ENCODE assay signal across 25 mouse cellular contexts in genomic region chr1:162949763-162950162, GRCm38 (mm10). TPM values are rescaled to one million over a fixed set of nuclear protein-coding genes. Genes with fewer than 3 reads are reported as not detected.
DNase-seq lines count a peak whose midpoint lies in the region; ATAC-seq and TF ChIP-seq lines count a peak whose summit lies in the region.
"Had no signal": no experiment of that assay in that cellular context is flagged by ENCODE, and none has a peak within 500 bp of the region (broad histone marks: within the 10 kb centered on the region; RNA-seq: fewer than 3 reads in every experiment).

No protein-coding gene starts in this region.

- no peaks in the 10 kb centered on the region for H3K79me2 ChIP-seq in CH12.LX (replicated peaks; ENCODE audit: control insufficient read depth, extremely low read depth, insufficient read depth, poor library complexity, severe bottlenecking)

- H3K4me3 ChIP-seq in CH12.LX (replicated peaks in 1 of 3; ENCODE audit: low read depth in 2 of 3, low read length in 2 of 3, poor library complexity in 1 of 3): no peak overlapping the region
- H3K4me3 ChIP-seq in ES-E14 (ENCODE audit: insufficient read depth in 1 of 2, low read depth in 1 of 2, low read length in 2 of 2, poor library complexity in 1 of 2, severe bottlenecking in 1 of 2): no peak overlapping the region
- H3K4me3 ChIP-seq in intestine, postnatal 0 days (ENCODE audit: low read depth, low read length): no peak overlapping the region

- in situ Hi-C loops in CH12.LX (cut with MboI; ENCODE audit: low pct_ligation_motif_present, low pct_unique_long_range_greater_than_20kb, low sequenced_read_pairs) (no loop called here), ES-E14 (cut with MboI; ENCODE audit: low sequenced_read_pairs in 2 of 2, unreplicated experiment in 2 of 2) (no loop called here)

- H3K4me2 ChIP-seq in CH12.LX (ENCODE audit: insufficient read depth, low read depth, poor library complexity, severe bottlenecking): no peak overlapping the region
- H3K4me2 ChIP-seq in intestine, postnatal 0 days (replicated peaks; ENCODE audit: low read depth): no peak overlapping the region

- no peak for TF ChIP-seq POLR2A in CH12.LX (IDR thresholded peaks at IDR 0.05; ENCODE audit: low read depth, low read length)

- no peak for TF ChIP-seq RAD21 in CH12.LX (IDR thresholded peaks at IDR 0.05; ENCODE audit: low read depth, low read length)

- H3K9ac ChIP-seq in CH12.LX (ENCODE audit: insufficient read depth, low read depth) (no peak overlapping the region), ES-E14 (ENCODE audit: insufficient read depth, low read depth, low read length, poor library complexity, severe bottlenecking) (no peak overlapping the region)
- H3K9ac ChIP-seq in intestine, postnatal 0 days (ENCODE audit: low read depth, low read length): no peak overlapping the region

- no peaks in the 10 kb centered on the region for H3K27me3 ChIP-seq in CH12.LX (replicated peaks)
- H3K27me3 ChIP-seq in intestine, postnatal 0 days (replicated peaks; ENCODE audit: control insufficient read depth, insufficient read depth, low read length): no peaks in the 10 kb centered on the region

- WGBS in intestine, postnatal 0 days: 86% methylated on average over 1 of the region's 1 CpGs

- no peak for DNase-seq in CH12.LX (ENCODE audit: extremely low read depth)
- no peak for DNase-seq in ES-E14 (ENCODE audit: low read depth, low spot score)
- DNase-seq: adrenal gland, adult 2 months; adrenal gland, adult 8-10 months; adrenal gland, postnatal 10 days; adrenal gland, postnatal 14 days; adrenal gland, postnatal 25 days; adrenal gland, postnatal 36 days; B cell, adult 2 months; cerebellum, adult 11 months; cerebellum, adult 11-12 months; cerebellum, adult 18-20 months; cerebellum, adult 2 months; cerebellum, adult 8-10 months had no signal

- no peak for TF ChIP-seq EP300 in CH12.LX (IDR thresholded peaks at IDR 0.05; ENCODE audit: low read length)

- no peak for ATAC-seq in intestine, postnatal 0 days
- ATAC-seq in megakaryocyte, adult 5-6 weeks (ENCODE audit: poor library complexity, severe bottlenecking): no peak
- ATAC-seq: activated CD4-positive, CD25-positive, alpha-beta regulatory T cell, adult 4 months; CD4-positive, CD25-positive, alpha-beta regulatory T cell, adult 4 months; Patski had no signal

- H3K9me3 ChIP-seq in CH12.LX (replicated peaks; ENCODE audit: low read length): no peaks in the 10 kb centered on the region
- no peaks in the 10 kb centered on the region for H3K9me3 ChIP-seq in ES-E14 (ENCODE audit: control insufficient read depth, insufficient read depth, low read depth, low read length)
- no peaks in the 10 kb centered on the region for H3K9me3 ChIP-seq in intestine, postnatal 0 days (ENCODE audit: control insufficient read depth)
- H3K9me3 ChIP-seq: G1E had no signal

- dilution Hi-C loops in CH12.LX (cut with MboI; ENCODE audit: extremely low pct_ligation_motif_present, extremely low pct_unique_long_range_greater_than_20kb, low sequenced_read_pairs): no loop called here

- no peak for TF ChIP-seq CTCF in CH12.LX (conservative IDR thresholded peaks at IDR 0.05 in 1 of 2, IDR thresholded peaks at IDR 0.05 in 1 of 2; ENCODE audit: low read depth in 2 of 2, low read length in 2 of 2)
- no peak for TF ChIP-seq CTCF in intestine, postnatal 0 days (IDR thresholded peaks at IDR 0.05; ENCODE audit: low read depth)

- no peaks in the 10 kb centered on the region for H3K4me1 ChIP-seq in CH12.LX (ENCODE audit: control insufficient read depth in 1 of 2, insufficient read depth in 2 of 2)
- H3K4me1 ChIP-seq in ES-E14 (ENCODE audit: control insufficient read depth in 2 of 2, insufficient read depth in 2 of 2, low read length in 2 of 2, poor library complexity in 1 of 2): no peaks in the 10 kb centered on the region
- H3K4me1 ChIP-seq in intestine, postnatal 0 days (replicated peaks; ENCODE audit: control insufficient read depth, insufficient read depth, low read length): no peaks in the 10 kb centered on the region

- no peak overlapping the region for H3K27ac ChIP-seq in CH12.LX (ENCODE audit: insufficient read depth, low read depth)
- no peak overlapping the region for H3K27ac ChIP-seq in ES-E14 (ENCODE audit: insufficient read depth, low read depth, low read length, poor library complexity, severe bottlenecking)
- H3K27ac ChIP-seq in intestine, postnatal 0 days (ENCODE audit: low read depth, low read length): no peak overlapping the region

- H3K36me3 ChIP-seq in CH12.LX (replicated peaks in 1 of 2; ENCODE audit: control insufficient read depth in 1 of 2, insufficient read depth in 1 of 2, low read length in 1 of 2): no peaks in the 10 kb centered on the region
- H3K36me3 ChIP-seq in ES-E14 (ENCODE audit: control insufficient read depth, insufficient read depth, low read length, poor library complexity, severe bottlenecking): no peaks in the 10 kb centered on the region
- no peaks in the 10 kb centered on the region for H3K36me3 ChIP-seq in intestine, postnatal 0 days (ENCODE audit: control insufficient read depth, insufficient read depth)
- H3K36me3 ChIP-seq: G1E had no signal

TF ChIP-seq in CH12.LX, 34 proteins besides CTCF, POLR2A, EP300 and RAD21:
- TF ChIP-seq IRF4 (IDR thresholded peaks at IDR 0.05; ENCODE audit: low read depth, low read length): no peak
- no peak for TF ChIP-seq NELFE (IDR thresholded peaks at IDR 0.05; ENCODE audit: low read depth, low read length)
- peak; percentile 68; the same call in 1 of the 2 replicates for TF ChIP-seq MAFK (IDR thresholded peaks at IDR 0.05; ENCODE audit: insufficient replicate concordance, low read length)
- TF ChIP-seq ZNF384 (IDR thresholded peaks at IDR 0.05; ENCODE audit: low read depth, low read length): no peak
- no peak for TF ChIP-seq SMC3 (IDR thresholded peaks at IDR 0.05; ENCODE audit: low read depth, low read length)

TF ChIP-seq in ES-E14, 5 proteins besides CTCF, POLR2A, EP300 and RAD21:
- TF ChIP-seq ZC3H11A (IDR thresholded peaks at IDR 0.05; ENCODE audit: borderline replicate concordance, low read depth, low read length) (no peak), HCFC1 (IDR thresholded peaks at IDR 0.05; ENCODE audit: borderline replicate concordance, insufficient read depth, low read length) (no peak), MAFK (IDR thresholded peaks at IDR 0.05; ENCODE audit: insufficient read depth, low read depth, low read length) (peak; percentile 79)

RNA-seq across cellular contexts. Expression of gene Fmo6, which starts 12.4 kb away (rescaled TPM):
- total RNA-seq in CH12.LX (2012; rRNA removed): not detected in 2 replicates
- not detected in 2 replicates for total RNA-seq in CH12.LX (2014; rRNA removed)
- not detected in 2 replicates for polyA plus RNA-seq in CH12.LX (2012; ENCODE audit: insufficient read length, low read depth)
- total RNA-seq in ES-E14 (2012; rRNA removed): not detected in 2 replicates
- polyA plus RNA-seq in intestine, postnatal 0 days (2015; fragmentation: Nextera tagmentation; extraction: Ambion mirVana): not detected in 2 replicates
- total RNA-seq in megakaryocyte, adult 5-6 weeks (2015): not detected in 2 replicates
- not detected in 2 replicates for total RNA-seq in megakaryocyte, adult 5-6 weeks (2017)
- total RNA-seq: adrenal gland, adult 18-20 months; adrenal gland, adult 2 months; adrenal gland, adult 8-10 months; adrenal gland, postnatal 10 days; adrenal gland, postnatal 14 days; adrenal gland, postnatal 25 days; adrenal gland, postnatal 36 days; adrenal gland, postnatal 4 days; MEL had no signal
- polyA plus RNA-seq: activated CD4-positive, CD25-positive, alpha-beta regulatory T cell, adult 4 months; adrenal gland, adult 2 months; brain, embryonic 14.5 days; C2C12; CD4-positive, CD25-positive, alpha-beta regulatory T cell, adult 4 months; cerebellum, adult 2 months; G1E; Patski had no signal

RNA-seq across cellular contexts. Expression of gene Fmo3, which starts 34.6 kb away (rescaled TPM):
- total RNA-seq in CH12.LX (2012; rRNA removed) (not detected in 2 replicates), CH12.LX (2014; rRNA removed) (not detected in 2 replicates), ES-E14 (2012; rRNA removed) (not detected in 2 replicates)
- not detected in 2 replicates for polyA plus RNA-seq in CH12.LX (2012; ENCODE audit: insufficient read length, low read depth)
- polyA plus RNA-seq in intestine, postnatal 0 days (2015; fragmentation: Nextera tagmentation; extraction: Ambion mirVana): not detected in 2 replicates
- total RNA-seq in megakaryocyte, adult 5-6 weeks (2015): not detected in 2 replicates
- not detected in 2 replicates for total RNA-seq in megakaryocyte, adult 5-6 weeks (2017)
- total RNA-seq: adrenal gland, adult 18-20 months; adrenal gland, postnatal 25 days; G1E; MEL had no signal
- polyA plus RNA-seq: activated CD4-positive, CD25-positive, alpha-beta regulatory T cell, adult 4 months; adrenal gland, adult 2 months; brain, embryonic 14.5 days; C2C12; CD4-positive, CD25-positive, alpha-beta regulatory T cell, adult 4 months; cerebellum, adult 2 months; G1E; Patski had no signal

RNA-seq across cellular contexts. Expression of gene Fmo2, which starts 51.2 kb away (rescaled TPM):
- total RNA-seq in CH12.LX (2012; rRNA removed) (not detected in 2 replicates), CH12.LX (2014; rRNA removed) (not detected in 2 replicates), ES-E14 (2012; rRNA removed) (not detected in 2 replicates)
- not detected in 2 replicates for polyA plus RNA-seq in CH12.LX (2012; ENCODE audit: insufficient read length, low read depth)
- polyA plus RNA-seq in intestine, postnatal 0 days (2015; fragmentation: Nextera tagmentation; extraction: Ambion mirVana): 3.8 and 4.4 TPM in 2 replicates
- total RNA-seq in megakaryocyte, adult 5-6 weeks (2015): 0.16 TPM in 1 of 2 replicates, not detected in the other
- not detected in 2 replicates for total RNA-seq in megakaryocyte, adult 5-6 weeks (2017)
- total RNA-seq: MEL had no signal
- polyA plus RNA-seq: activated CD4-positive, CD25-positive, alpha-beta regulatory T cell, adult 4 months; C2C12; CD4-positive, CD25-positive, alpha-beta regulatory T cell, adult 4 months had no signal
